Mouse (Mus musculus): ENCODE data around the gene Mocs2.

DNA sequence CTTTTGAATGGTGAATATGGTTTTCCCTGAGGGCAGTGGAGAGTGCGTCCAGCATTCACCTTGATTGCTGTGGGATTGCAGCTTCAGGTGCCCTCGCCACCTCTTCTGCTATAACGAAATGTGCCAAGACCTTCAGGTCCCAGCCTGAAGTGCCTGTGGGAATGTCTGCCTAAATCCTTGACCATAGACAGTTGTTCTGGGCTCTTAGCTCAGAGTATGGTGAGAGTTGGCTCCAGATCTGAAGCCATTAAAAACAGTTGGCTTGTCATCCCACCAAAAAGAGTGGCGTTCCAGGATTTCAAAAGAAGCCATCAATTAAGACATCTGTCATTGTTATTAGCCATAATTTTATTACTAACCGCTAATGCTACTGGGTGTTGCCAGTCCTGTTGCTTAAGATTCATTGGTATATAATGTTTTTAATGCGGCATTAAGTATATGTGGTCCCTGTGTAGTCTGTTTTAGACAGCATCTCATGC lies 7.4 kb downstream of the Mocs2 start:
- TF ChIP-seq CTCF (IDR thresholded peaks at IDR 0.05; ENCODE audit: low read depth) (no peak), EP300 (optimal IDR thresholded peaks at IDR 0.05) (no peak)
